Mouse (Mus musculus) heart, embryonic 13.5 days (tissue): ENCODE measurements around the gene Sox10. TPM values are rescaled to one million over a fixed set of nuclear protein-coding genes. Genes with fewer than 3 reads are reported as not detected.

ENCODE experiments used
- ATAC-seq: fragments of 200-750 bp; cut with Nextera tagmentation; 2 replicates; pipeline ENCODE4 v1.8.0; 2017; ENCODE audit warnings: moderate TSS enrichment; ENCODE audit not compliant: insufficient number of reproducible peaks, low FRiP score, low TSS enrichment; ENCODE audit errors: extremely low read depth
- H3K27ac ChIP-seq: fragments of 300-500 bp; sonication (generic); replicated peaks from 2 replicates; pipeline ENCODE4 v1.5.1; 2015; ENCODE audit warnings: moderate library complexity, mild to moderate bottlenecking, inconsistent platforms
- H3K27me3 ChIP-seq: fragments of 300-500 bp; sonication (generic); replicated peaks from 2 replicates; pipeline ENCODE4 v1.6.1; 2015; ENCODE audit warnings: mild to moderate bottlenecking, inconsistent platforms
- H3K36me3 ChIP-seq: fragments of 300-500 bp; sonication (generic); 2 replicates; pipeline ENCODE4 v1.6.1; 2015; ENCODE audit warnings: mild to moderate bottlenecking, inconsistent platforms
- H3K4me1 ChIP-seq: fragments of 300-500 bp; sonication (generic); 2 replicates; pipeline ENCODE4 v1.6.1; 2015; ENCODE audit warnings: inconsistent platforms
- H3K4me2 ChIP-seq: fragments of 300-500 bp; sonication (generic); 2 replicates; pipeline ENCODE4 v1.6.1; 2015; ENCODE audit warnings: inconsistent platforms, mild to moderate bottlenecking, moderate library complexity
- H3K4me3 ChIP-seq: fragments of 300-500 bp; sonication (generic); 2 replicates; pipeline ENCODE4 v1.5.1; 2015; ENCODE audit warnings: moderate library complexity, mild to moderate bottlenecking, inconsistent platforms
- H3K9ac ChIP-seq: fragments of 300-500 bp; sonication (generic); 2 replicates; pipeline ENCODE4 v1.6.1; 2015; ENCODE audit warnings: inconsistent platforms, mild to moderate bottlenecking, moderate library complexity
- H3K9me3 ChIP-seq: fragments of 300-500 bp; sonication (generic); 2 replicates; pipeline ENCODE4 v1.6.1; 2016; ENCODE audit warnings: inconsistent platforms
- WGBS: fragments of 180-500 bp; shearing (Covaris S2); methylation state at CpG from one replicate; pipeline ENCODE4 v1.1.7; 2015; ENCODE audit warnings: mixed read lengths; 5-methylcytosine and 5-hydroxymethylcytosine counted together
- polyA plus RNA-seq: library from polyadenylated mRNA; unstranded; fragments of >200 nt; fragmentation: Nextera tagmentation; extraction: Ambion mirVana; gene quantifications from 2 replicates; pipeline ENCODE4 v1.2.1, GENCODE M21; 2015

Sox10 gene
- polyA plus RNA-seq, 1 experiment from 2014 or later: 0.44 TPM

DNA sequence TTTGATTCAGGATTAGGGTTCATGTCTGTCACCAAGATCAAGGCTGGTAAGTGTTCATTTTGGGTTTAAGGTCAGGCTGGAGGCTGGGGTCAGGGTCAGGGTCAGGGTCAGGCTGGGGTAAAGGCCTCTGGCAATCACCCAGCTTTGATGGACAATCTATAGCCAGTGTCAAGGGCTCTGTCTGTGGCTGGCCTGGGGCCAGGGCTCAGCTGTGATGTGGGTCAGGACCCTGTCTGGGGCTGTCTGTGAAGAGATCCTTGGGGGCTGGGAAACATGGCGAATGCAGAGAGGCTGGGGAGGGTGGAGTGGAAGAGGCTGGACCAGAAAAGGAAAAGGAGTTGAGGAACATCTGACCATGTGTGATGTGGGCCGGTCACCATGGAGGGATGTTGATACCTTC is 29.9 kb upstream of the Sox10 start:
- Histone ChIP-seq H3K4me3 (no peak overlapping the region), H3K4me2 (no peak overlapping the region), H3K36me3 (no peaks in the 10 kb centered on the region), H3K4me1 (peaks cover 45% of the 10 kb centered on the region), H3K27ac (no peak overlapping the region), H3K9me3 (no peaks in the 10 kb centered on the region; the same call in 1 of the 2 replicates), H3K27me3 (no peaks in the 10 kb centered on the region; the same call in 1 of the 2 replicates), H3K9ac (no peak overlapping the region)
- no peak for ATAC-seq
- WGBS: 73% methylated on average over 2 of the region's 2 CpGs

DNA sequence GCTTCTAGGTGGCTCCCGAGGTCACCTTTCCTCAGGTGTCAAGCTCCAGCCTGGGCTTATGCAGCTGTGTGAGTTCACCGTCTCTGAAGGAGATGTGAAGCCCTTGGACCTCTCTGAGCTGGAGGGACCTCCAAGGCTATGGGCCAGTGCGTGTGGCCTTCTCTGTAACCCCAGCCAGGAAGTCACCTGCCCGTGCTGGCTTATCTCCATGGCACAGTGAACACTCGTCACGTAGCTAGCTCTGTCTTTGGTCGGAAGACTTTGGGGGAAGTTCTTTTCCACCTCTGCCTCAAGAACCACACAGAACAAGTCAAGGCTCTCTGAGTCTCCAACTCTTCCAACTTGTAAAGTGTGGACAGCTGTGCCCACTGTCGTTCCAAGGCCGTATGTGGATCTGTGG is 29.0 kb upstream of the Sox10 start:
- H3K36me3 ChIP-seq: no peaks in the 10 kb centered on the region
- H3K9me3 ChIP-seq: no peaks in the 10 kb centered on the region; the same call in 1 of the 2 replicates
- peak overlapping the region; percentile 84 for H3K27ac ChIP-seq
- H3K4me3 ChIP-seq: no peak overlapping the region
- ATAC-seq: no peak; the same call in 1 of the 2 replicates
- H3K9ac ChIP-seq: no peak overlapping the region
- no peak overlapping the region for H3K4me2 ChIP-seq
- H3K4me1 ChIP-seq: peaks cover 45% of the 10 kb centered on the region
- no peaks in the 10 kb centered on the region; the same call in 1 of the 2 replicates for H3K27me3 ChIP-seq
- WGBS: 60% methylated on average over 9 of the region's 9 CpGs

DNA sequence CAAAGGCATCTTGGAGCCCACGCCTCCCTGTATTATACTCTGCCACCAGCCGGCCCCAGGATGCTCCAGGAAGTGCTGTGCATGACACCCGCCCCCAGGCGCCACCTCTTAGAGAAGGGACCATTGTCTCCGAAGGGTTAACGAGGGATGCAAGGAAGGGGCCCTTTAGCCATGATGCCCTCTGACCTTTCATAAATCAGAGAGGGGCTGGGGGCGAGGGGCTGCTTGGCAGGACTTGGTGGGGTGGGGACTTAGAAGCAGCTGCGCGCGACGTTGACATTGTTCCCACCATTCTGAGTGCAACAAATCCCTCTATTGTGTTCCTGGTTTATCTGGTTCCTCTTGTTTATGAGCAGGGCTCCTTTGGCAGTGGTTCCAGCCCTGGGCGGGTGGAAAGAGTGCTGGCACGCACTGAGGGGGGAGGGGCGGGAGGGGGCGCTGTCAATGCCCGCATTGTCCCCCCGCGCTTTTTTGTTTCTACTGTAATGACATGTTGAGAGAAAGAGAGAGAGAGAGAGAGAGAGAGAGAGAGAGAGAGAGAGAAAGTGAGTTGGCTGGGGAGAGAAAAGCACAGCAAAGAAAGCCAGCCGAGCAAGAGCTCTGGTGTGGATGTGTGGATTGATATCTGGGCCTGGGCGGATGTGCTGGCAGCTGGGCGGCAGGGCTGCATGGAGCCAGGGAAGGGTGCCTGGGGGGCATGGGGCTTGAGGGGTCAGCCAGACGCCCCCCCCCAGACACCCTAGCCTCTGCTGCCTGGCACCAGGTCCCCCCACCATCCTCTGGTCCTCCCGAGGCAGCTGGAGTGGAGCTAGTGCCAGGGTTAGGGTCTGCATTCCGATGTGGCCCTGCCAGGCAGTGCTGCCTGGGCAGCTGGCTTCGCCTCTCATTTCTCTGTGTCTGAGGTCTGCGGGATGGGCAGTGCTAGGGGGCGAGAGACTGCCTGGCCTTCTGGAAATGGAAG is 28.1 kb upstream of the Sox10 start:
- no peaks in the 10 kb centered on the region for H3K36me3 ChIP-seq
- peaks cover 42% of the 10 kb centered on the region for H3K4me1 ChIP-seq
- H3K27ac ChIP-seq: peak overlapping the region; percentile 84
- ATAC-seq: 0 out of 2 replicates have a peak, but pooled peaks have one; percentile 38
- H3K27me3 ChIP-seq: no peaks in the 10 kb centered on the region; the same call in 1 of the 2 replicates
- no peaks in the 10 kb centered on the region; the same call in 1 of the 2 replicates for H3K9me3 ChIP-seq
- H3K9ac ChIP-seq: peak overlapping the region; percentile 66
- peak overlapping the region; percentile 48 for H3K4me2 ChIP-seq
- H3K4me3 ChIP-seq: no peak overlapping the region
- 32% methylated on average over 27 of the region's 27 CpGs for WGBS

DNA sequence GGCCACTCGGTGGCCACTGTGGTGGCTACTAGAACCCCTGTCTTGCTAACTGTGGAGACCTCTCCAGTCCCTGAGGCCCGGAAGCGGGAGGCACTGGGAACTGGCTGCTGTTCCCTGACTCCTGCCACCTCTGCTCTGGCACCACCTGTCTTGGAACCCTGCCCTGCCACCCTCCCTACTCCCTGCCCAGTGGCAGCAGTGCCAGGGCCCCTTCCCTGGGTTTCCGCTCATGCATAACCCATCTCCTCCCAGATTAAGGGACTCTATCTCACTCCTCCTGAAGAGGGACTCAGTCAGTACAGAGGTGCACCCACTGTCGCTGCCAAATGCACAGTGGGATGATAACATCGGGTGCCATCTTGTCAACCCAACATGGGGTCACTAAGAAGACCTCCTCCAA is 27.4 kb upstream of the Sox10 start:
- Histone ChIP-seq H3K4me2 (no peak overlapping the region), H3K4me1 (peaks cover 42% of the 10 kb centered on the region), H3K27ac (peak overlapping the region; percentile 84), H3K27me3 (no peaks in the 10 kb centered on the region), H3K36me3 (no peaks in the 10 kb centered on the region), H3K9ac (no peak overlapping the region), H3K9me3 (no peaks in the 10 kb centered on the region; the same call in 1 of the 2 replicates), H3K4me3 (no peak overlapping the region)
- WGBS: 79% methylated on average over 6 of the region's 6 CpGs
- ATAC-seq: no peak

DNA sequence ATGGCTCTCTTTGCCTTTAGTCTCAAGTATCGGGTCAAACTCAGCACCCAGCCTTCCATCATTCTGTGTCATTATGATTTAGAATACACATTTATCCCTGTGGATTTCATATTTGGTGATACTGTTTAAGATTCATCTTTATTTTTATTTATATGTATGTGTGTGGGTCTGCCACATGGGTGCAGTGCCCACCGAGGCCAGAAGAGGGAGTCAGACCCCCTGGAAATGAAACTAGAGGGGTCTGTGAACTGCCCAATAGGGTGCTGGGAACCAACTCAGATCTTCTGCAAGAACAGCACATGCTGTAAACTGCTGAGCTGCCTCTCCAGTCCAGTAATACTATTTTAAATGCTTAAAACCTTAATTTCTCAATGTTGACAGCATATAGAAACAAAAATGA is 26.4 kb upstream of the Sox10 start:
- Histone ChIP-seq H3K36me3 (no peaks in the 10 kb centered on the region), H3K4me1 (peaks cover 42% of the 10 kb centered on the region), H3K9ac (no peak overlapping the region), H3K4me3 (no peak overlapping the region), H3K27ac (no peak overlapping the region), H3K4me2 (no peak overlapping the region), H3K9me3 (no peaks in the 10 kb centered on the region; the same call in 1 of the 2 replicates), H3K27me3 (no peaks in the 10 kb centered on the region)
- ATAC-seq: no peak
- 89% methylated on average over 2 of the region's 2 CpGs for WGBS

DNA sequence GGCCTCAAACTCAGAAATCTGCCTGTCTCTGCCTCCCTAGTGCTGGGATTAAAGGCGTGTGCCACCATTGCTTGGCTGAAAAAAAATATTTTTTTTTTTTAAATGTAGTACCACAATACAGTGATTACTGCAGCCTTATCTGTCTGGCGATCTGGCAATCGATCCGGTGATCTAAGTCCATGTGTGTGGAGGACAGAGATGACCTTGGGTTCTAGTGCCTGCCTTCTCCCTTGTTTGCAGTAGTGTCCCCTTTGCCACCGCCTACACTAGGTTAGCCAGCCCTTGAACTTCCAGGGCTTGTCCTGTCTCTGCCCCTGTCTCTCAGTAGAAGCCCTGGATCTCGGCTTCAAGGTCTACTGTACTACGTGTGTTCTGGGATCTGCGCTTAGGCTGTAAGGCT is 22.8 kb upstream of the Sox10 start:
- peaks cover 8% of the 10 kb centered on the region for H3K4me1 ChIP-seq
- H3K9me3 ChIP-seq: no peaks in the 10 kb centered on the region; the same call in 1 of the 2 replicates
- no peaks in the 10 kb centered on the region for H3K27me3 ChIP-seq
- no peak overlapping the region for H3K4me2 ChIP-seq
- 86% methylated on average over 8 of the region's 8 CpGs for WGBS
- H3K27ac ChIP-seq: no peak overlapping the region
- no peak overlapping the region for H3K9ac ChIP-seq
- ATAC-seq: no peak
- no peaks in the 10 kb centered on the region for H3K36me3 ChIP-seq
- no peak overlapping the region for H3K4me3 ChIP-seq

DNA sequence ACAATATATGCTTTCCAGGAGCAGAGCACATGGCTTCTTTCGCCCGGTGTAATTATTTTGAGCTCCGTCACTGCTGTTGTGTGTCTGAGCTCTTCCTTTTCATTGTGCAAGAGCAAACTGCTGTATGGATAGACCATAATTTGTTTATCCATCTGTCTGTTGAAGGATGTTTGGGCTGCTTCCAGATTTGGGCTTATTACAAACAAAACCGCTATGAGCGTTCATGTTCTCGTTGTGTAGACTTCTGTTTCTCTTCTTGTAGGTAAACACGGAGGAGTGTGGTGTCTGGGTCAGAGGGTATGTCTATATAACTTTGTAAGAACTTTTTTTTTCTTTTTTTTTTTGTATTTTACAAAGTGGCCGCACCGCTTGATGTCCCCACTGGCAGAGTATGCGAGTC is 20.2 kb upstream of the Sox10 start:
- WGBS: 79% methylated on average over 10 of the region's 10 CpGs
- H3K27me3 ChIP-seq: 0 out of 2 replicates have a peak, but pooled peaks cover 5% of the 10 kb centered on the region
- no peaks in the 10 kb centered on the region for H3K36me3 ChIP-seq
- no peak overlapping the region for H3K4me2 ChIP-seq
- no peak overlapping the region for H3K4me3 ChIP-seq
- ATAC-seq: no peak
- no peak overlapping the region for H3K9ac ChIP-seq
- no peak overlapping the region for H3K27ac ChIP-seq
- no peaks in the 10 kb centered on the region for H3K4me1 ChIP-seq
- H3K9me3 ChIP-seq: no peaks in the 10 kb centered on the region

DNA sequence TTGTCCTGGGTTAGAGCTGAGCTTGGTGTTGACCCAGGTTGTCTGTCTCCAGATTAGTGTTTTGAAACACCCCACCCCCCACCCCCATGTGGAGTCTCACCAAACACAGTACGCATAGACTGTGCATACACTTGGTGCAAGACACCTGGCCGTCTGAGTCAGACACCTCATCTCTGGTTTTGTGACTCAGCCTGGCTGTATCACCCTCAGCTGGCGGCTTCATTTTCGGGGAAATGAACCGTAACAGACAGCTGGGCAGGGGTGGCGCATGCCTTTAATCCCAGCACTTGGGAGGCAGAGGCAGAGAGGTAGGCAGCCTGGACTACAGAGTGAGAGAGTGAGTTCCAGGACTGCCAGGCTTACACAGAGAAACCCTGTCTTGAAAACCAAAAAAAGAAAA is 11.9 kb upstream of the Sox10 start:
- 78% methylated on average over 6 of the region's 6 CpGs for WGBS
- no peak overlapping the region for H3K27ac ChIP-seq
- H3K9me3 ChIP-seq: no peaks in the 10 kb centered on the region
- 0 out of 2 replicates have a peak, but pooled peaks cover 5% of the 10 kb centered on the region for H3K4me1 ChIP-seq
- ATAC-seq: no peak
- no peak overlapping the region for H3K9ac ChIP-seq
- H3K36me3 ChIP-seq: no peaks in the 10 kb centered on the region
- no peak overlapping the region for H3K4me2 ChIP-seq
- H3K27me3 ChIP-seq: peaks cover 13% of the 10 kb centered on the region; the same call in 1 of the 2 replicates
- H3K4me3 ChIP-seq: no peak overlapping the region

DNA sequence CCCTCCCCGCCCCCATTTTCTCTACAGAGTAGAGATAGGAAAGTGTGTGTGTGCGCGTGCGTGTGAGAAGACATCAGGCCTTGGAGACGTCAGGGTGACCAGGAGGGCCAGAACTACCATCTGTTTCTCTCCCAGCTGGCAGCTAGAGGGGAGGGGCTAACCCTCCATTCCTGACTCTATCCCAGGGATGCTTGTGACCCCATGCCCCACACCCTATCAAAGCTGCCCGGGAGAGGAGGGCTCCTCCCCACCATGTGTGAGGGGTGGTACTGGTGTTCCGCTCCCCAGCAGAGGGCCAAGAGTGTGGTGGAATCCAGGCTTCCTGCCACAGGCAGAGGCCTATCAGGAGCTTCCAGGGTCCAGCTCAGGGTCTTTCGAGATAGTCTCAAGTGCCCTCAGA is 1.7 kb upstream of the Sox10 start:
- Histone ChIP-seq H3K4me1 (peaks cover 13% of the 10 kb centered on the region), H3K9ac (no peak overlapping the region), H3K4me3 (no peak overlapping the region), H3K9me3 (no peaks in the 10 kb centered on the region), H3K27me3 (peaks cover 71% of the 10 kb centered on the region), H3K36me3 (no peaks in the 10 kb centered on the region), H3K4me2 (no peak overlapping the region), H3K27ac (no peak overlapping the region)
- WGBS: 38% methylated on average over 8 of the region's 8 CpGs
- ATAC-seq: no peak

DNA sequence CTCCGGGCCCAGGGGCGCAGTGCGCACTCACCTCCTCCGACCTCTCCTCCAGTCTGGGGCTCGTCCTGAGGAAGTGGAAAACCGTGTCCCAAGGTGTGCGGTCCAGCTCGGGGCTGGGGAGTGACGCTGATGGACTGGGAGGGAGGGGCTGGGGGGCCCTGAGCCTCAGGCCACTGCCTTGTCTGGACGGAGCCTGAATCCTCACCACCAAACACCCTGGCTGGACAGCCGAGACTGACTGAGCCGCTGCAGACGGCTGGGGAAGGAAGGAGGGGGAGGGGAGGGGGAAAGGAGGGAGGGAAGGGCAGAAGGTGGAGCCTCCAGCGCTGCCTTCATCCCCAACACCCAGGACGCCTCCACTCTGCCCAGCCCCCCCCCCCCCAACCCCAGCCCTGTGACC is 789 bp downstream of the Sox10 start:
- Histone ChIP-seq H3K27ac (no peak overlapping the region), H3K9ac (no peak overlapping the region), H3K9me3 (no peaks in the 10 kb centered on the region), H3K4me3 (peak overlapping the region; percentile 30; the same call in 1 of the 2 replicates), H3K4me2 (0 out of 2 replicates have a peak overlapping the region, but pooled peaks have one; percentile 54), H3K27me3 (peaks cover 88% of the 10 kb centered on the region), H3K4me1 (peaks cover 13% of the 10 kb centered on the region), H3K36me3 (no peaks in the 10 kb centered on the region)
- no peak for ATAC-seq
- 5% methylated on average over 13 of the region's 15 CpGs for WGBS

DNA sequence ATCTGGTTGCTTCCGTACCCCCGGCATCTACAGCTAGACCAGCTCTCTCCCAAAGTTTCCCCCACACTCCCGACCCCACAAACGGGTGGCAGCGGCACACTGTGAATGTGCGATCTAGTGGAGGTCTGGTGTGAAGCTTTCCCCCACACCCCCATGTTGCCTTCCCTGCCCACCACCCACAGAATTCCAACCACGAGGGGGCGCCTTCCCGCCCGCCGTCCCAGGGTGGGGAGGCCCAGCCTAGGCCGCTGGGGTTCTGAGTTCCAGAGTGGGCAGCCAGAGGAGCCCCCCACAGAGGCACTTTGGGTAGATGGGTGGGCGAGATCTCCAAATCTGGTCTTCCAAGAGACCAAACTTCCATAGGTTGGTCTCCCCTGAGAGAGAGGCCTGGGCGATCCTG is 2.2 kb downstream of the Sox10 start:
- 36% methylated on average over 14 of the region's 14 CpGs for WGBS
- H3K9ac ChIP-seq: no peak overlapping the region
- H3K27ac ChIP-seq: no peak overlapping the region
- H3K4me2 ChIP-seq: no peak overlapping the region
- no peaks in the 10 kb centered on the region for H3K9me3 ChIP-seq
- H3K27me3 ChIP-seq: peaks cover 93% of the 10 kb centered on the region
- no peaks in the 10 kb centered on the region for H3K36me3 ChIP-seq
- ATAC-seq: no peak
- peaks cover 13% of the 10 kb centered on the region for H3K4me1 ChIP-seq
- H3K4me3 ChIP-seq: peak overlapping the region; percentile 30
